Mouse (Mus musculus) R1 (cell line): ENCODE results near the gene Tex16.

Experiments used
- DNase-seq: peaks from one replicate; pipeline ENCODE4 v3.0.0-alpha.2; 2018; ENCODE audit warnings: low read depth, low spot score

Tex16 gene

GRCm38 (mm10) chrX:112010707-112011106, at the start of gene Tex16:
Tex16 (plus strand) TSS chrX:112011007.
- no peak for DNase-seq

GRCm38 (mm10) chrX:111999661-112000060, 11.1 kb upstream of the Tex16 start:
- no peak for DNase-seq
